Mouse (Mus musculus) forebrain, embryonic 15.5 days (tissue): ENCODE measurements at regions not wholly inside any gene's neighbourhood (a gene's known extent, or its start where the extent isn't known, plus 50 kb on each side); places are given as distances from the start of the nearest gene placed in this dataset.

Experiments
- ATAC-seq: fragments of 200-750 bp; cut with Nextera tagmentation; replicated peaks from 2 replicates; pipeline ENCODE4 v1.8.0; 2017; ENCODE audit warnings: mild to moderate bottlenecking, moderate TSS enrichment, moderate library complexity
- H3K27ac ChIP-seq: fragments of 300-500 bp; sonication (generic); replicated peaks from 2 replicates; pipeline ENCODE4 v1.5.1; 2015; ENCODE audit warnings: mild to moderate bottlenecking, inconsistent platforms
- H3K27me3 ChIP-seq: fragments of 300-500 bp; sonication (generic); 2 replicates; pipeline ENCODE4 v1.6.1; 2015; ENCODE audit warnings: inconsistent platforms
- H3K36me3 ChIP-seq: fragments of 300-500 bp; sonication (generic); 2 replicates; pipeline ENCODE4 v1.6.1; 2015; ENCODE audit warnings: mild to moderate bottlenecking, inconsistent platforms
- H3K4me1 ChIP-seq: fragments of 300-500 bp; sonication (generic); 2 replicates; pipeline ENCODE4 v1.6.1; 2015; ENCODE audit warnings: inconsistent platforms
- H3K4me2 ChIP-seq: fragments of 300-500 bp; sonication (generic); replicated peaks from 2 replicates; pipeline ENCODE4 v1.6.1; 2015; ENCODE audit warnings: mild to moderate bottlenecking, inconsistent platforms
- H3K4me3 ChIP-seq: fragments of 300-500 bp; sonication (generic); 2 replicates; pipeline ENCODE4 v1.5.1; 2015; ENCODE audit warnings: mild to moderate bottlenecking, inconsistent platforms
- H3K9ac ChIP-seq: fragments of 300-500 bp; sonication (generic); replicated peaks from 2 replicates; pipeline ENCODE4 v1.6.1; 2015; ENCODE audit warnings: mild to moderate bottlenecking, inconsistent platforms
- H3K9me3 ChIP-seq: fragments of 300-500 bp; sonication (generic); 2 replicates; pipeline ENCODE4 v1.6.1; 2016; ENCODE audit warnings: inconsistent platforms
- WGBS: fragments of 180-500 bp; shearing (Covaris S2); methylation state at CpG from one replicate; pipeline ENCODE4 v1.1.7; 2015; ENCODE audit warnings: mixed read lengths; 5-methylcytosine and 5-hydroxymethylcytosine counted together

- no peaks in the 10 kb centered on the region for H3K4me1 ChIP-seq
- no peak overlapping the region for H3K4me3 ChIP-seq
- H3K9me3 ChIP-seq = no peaks in the 10 kb centered on the region
- H3K9ac ChIP-seq = no peak overlapping the region
- H3K4me2 ChIP-seq = no peak overlapping the region
- ATAC-seq = no peak
- WGBS = 77% methylated on average over 13 of the region's 13 CpGs
- no peaks in the 10 kb centered on the region for H3K27me3 ChIP-seq
- H3K36me3 ChIP-seq = no peaks in the 10 kb centered on the region
- no peak overlapping the region for H3K27ac ChIP-seq
Observed at GRCm38 (mm10) chr6:84266736-84267135, 258.3 kb downstream of the Dysf start.

GRCm38 (mm10) chr6:84264681-84265080, 256.3 kb downstream of the Dysf start:
- no peaks in the 10 kb centered on the region for H3K4me1 ChIP-seq
- H3K36me3 ChIP-seq = no peaks in the 10 kb centered on the region
- no peaks in the 10 kb centered on the region for H3K9me3 ChIP-seq
- H3K9ac ChIP-seq = no peak overlapping the region
- no peak overlapping the region for H3K4me3 ChIP-seq
- WGBS = 80% methylated on average over 4 of the region's 4 CpGs
- no peak overlapping the region for H3K27ac ChIP-seq
- H3K4me2 ChIP-seq = no peak overlapping the region
- H3K27me3 ChIP-seq = no peaks in the 10 kb centered on the region
- no peak for ATAC-seq

DNA sequence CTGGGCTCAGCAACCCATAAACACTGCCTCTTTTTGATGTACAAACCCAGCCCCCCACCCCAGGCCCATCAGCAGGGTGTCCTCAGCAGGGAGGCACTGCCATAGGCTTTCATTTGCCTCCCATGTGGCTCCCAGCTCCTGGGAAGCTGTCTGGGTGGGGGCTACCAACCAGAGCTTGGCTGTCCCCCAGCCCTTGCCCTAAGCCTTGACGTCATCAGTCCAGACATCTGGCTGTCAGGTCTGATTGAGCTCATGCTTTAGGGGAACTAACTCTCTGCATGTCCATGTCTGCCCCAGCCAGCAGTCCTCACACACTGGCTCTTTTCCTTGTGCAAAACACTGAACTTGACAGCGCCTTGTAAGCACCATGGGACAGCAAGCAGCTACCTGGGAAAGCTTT, 255.3 kb downstream of the Dysf start:
- Histone ChIP-seq H3K4me2 (no peak overlapping the region), H3K4me1 (no peaks in the 10 kb centered on the region), H3K36me3 (no peaks in the 10 kb centered on the region), H3K27me3 (no peaks in the 10 kb centered on the region), H3K27ac (no peak overlapping the region), H3K4me3 (no peak overlapping the region), H3K9ac (no peak overlapping the region), H3K9me3 (no peaks in the 10 kb centered on the region)
- 74% methylated on average over 2 of the region's 2 CpGs for WGBS
- ATAC-seq = no peak

GRCm38 (mm10) chr6:84262766-84263165, 254.4 kb downstream of the Dysf start:
- no peak overlapping the region for H3K27ac ChIP-seq
- H3K27me3 ChIP-seq = no peaks in the 10 kb centered on the region
- H3K9ac ChIP-seq = no peak overlapping the region
- H3K4me1 ChIP-seq = no peaks in the 10 kb centered on the region
- WGBS = 51% methylated on average over 6 of the region's 6 CpGs
- no peaks in the 10 kb centered on the region for H3K36me3 ChIP-seq
- H3K4me2 ChIP-seq = no peak overlapping the region
- H3K9me3 ChIP-seq = no peaks in the 10 kb centered on the region
- no peak for ATAC-seq
- H3K4me3 ChIP-seq = no peak overlapping the region

DNA sequence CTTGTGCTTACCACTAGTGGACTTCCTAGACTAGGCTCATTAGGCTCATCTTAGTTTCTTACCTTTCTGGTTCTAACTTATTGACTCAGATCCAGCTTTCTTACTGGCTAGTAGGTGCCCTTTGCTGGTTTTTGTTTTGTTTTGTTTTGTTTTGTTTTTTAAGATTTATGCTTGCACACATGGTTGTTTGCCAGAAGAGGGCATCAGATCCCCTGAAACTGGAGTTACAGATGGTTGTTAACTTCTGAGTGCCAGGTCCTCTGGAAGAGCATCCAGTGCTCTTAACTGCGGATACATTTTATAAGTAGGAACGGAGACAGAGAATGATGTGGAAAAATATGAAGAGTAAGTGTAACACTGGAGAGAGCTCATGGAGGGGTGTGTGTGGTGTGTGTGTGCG, 253.1 kb downstream of the Dysf start:
- Histone ChIP-seq H3K4me3 (no peak overlapping the region), H3K9ac (no peak overlapping the region), H3K27ac (no peak overlapping the region), H3K9me3 (no peaks in the 10 kb centered on the region), H3K4me2 (no peak overlapping the region), H3K36me3 (no peaks in the 10 kb centered on the region), H3K4me1 (no peaks in the 10 kb centered on the region), H3K27me3 (no peaks in the 10 kb centered on the region)
- 89% methylated on average over 3 of the region's 3 CpGs for WGBS
- no peak for ATAC-seq
